Mouse (Mus musculus): ENCODE results near the gene Arpc5.
"Not testable (repeated sequence)": the region's sequence is repeated elsewhere in the genome, so short reads cannot be mapped to it uniquely, and the experiment has no call there.

Gene Arpc5

DNA sequence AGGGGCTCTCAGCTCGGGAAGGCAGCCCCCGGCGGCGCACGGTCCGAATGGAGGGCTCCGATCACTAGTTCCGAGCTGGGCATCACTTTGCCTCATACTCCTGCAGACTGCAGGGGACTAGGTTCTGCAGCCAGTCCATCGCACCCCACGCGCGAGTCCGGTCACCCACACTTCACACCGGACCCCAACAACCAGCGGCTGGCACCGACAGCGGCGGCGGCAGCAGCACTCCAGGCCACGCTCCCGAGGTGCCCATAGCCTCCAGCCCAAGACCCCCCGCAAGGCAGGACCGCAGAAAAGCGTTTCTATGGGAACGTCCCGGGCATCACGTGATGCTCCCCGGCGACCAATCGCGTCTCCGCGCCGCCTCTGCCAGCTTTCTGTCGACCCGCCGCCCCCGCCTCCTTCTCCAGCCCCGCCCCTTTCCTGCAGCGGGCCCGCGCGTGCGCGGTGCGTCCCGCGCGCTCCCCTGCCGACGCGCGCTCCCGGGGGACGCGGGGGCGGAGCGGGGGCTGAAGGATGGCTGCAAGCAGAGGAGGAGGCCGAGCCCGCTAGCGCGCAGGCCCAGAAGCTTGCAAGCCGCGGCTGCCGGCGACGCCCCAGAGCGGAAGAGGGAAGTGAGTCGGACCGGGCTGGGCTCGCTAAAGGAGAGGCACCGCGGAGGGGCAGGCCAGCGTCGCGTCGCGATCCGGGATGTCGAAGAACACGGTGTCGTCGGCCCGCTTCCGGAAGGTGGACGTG lies at the start of gene Arpc5, which contains the start of gene Rgl1:
Gene Arpc5, plus strand, starts transcription at position 511 of the 741 bp plus-strand sequence.
Gene Rgl1, minus strand, starts transcription at position 320 of the 741 bp plus-strand sequence.
- DNase-seq (ENCODE audit: low spot score): peak; percentile 97

DNA sequence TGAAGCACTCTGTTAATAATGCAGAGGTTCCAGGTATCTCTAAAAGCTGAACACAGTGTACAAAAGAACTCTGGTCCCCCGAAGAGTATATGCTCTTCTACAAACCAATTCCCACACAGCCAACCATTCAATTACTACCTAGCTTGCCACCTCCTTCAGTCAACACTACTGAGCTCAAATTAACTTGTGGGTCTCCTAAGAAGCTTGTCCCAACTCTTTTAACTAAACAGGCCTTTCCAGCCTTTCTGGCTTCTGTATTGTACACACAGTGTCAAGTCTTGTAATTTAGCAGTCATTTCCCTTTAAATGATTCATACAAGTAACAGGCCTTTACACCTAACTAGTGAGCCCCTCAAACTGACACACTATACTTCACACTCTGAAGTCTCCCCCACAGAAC lies 49.0 kb upstream of the Arpc5 start:
- DNase-seq (ENCODE audit: low spot score): no peak

- DNase-seq (ENCODE audit: low spot score): no peak
Observed at GRCm38 (mm10) chr1:152718200-152718599, 48.1 kb upstream of the Arpc5 start.

GRCm38 (mm10) chr1:152720969-152721368 lies 45.4 kb upstream of the Arpc5 start:
- DNase-seq (ENCODE audit: low spot score): no peak

DNA sequence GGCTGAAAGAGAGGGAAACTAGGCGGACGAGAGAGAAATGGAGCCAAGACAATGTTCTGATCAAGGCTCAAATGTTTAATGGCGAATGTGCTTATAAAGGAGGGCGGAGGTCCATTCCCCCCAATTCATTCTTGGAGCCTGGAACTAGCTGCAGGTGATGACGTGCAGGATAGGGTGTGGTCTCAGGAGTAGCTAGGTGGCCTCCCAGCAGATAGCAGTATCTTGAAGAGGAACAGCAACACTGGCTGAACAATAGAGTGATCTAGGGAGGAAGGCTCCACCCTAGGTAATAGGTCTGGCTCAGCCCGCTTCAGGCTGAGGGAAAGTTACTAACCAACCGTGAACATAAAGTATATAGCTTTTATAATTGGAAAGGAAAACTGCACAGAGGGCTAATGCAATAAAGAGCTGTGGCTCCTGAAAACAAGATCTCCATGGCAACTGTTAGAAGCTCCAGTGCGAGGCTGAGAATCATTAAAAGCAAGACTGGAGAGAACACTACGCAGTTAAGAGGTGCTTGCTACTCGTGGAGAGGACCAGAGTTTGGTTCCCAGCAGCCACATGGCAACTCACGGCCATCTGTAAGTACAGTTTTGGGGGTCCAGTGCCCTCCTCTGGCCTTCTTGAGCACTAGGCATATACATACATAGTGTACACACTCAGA lies 44.7 kb upstream of the Arpc5 start:
- no peak for DNase-seq (ENCODE audit: low spot score)

- DNase-seq (ENCODE audit: low spot score): no peak
Observed at GRCm38 (mm10) chr1:152724286-152724685, 42.1 kb upstream of the Arpc5 start.

GRCm38 (mm10) chr1:152726095-152726494 lies 40.2 kb upstream of the Arpc5 start:
- no peak for DNase-seq (ENCODE audit: low spot score)

DNA sequence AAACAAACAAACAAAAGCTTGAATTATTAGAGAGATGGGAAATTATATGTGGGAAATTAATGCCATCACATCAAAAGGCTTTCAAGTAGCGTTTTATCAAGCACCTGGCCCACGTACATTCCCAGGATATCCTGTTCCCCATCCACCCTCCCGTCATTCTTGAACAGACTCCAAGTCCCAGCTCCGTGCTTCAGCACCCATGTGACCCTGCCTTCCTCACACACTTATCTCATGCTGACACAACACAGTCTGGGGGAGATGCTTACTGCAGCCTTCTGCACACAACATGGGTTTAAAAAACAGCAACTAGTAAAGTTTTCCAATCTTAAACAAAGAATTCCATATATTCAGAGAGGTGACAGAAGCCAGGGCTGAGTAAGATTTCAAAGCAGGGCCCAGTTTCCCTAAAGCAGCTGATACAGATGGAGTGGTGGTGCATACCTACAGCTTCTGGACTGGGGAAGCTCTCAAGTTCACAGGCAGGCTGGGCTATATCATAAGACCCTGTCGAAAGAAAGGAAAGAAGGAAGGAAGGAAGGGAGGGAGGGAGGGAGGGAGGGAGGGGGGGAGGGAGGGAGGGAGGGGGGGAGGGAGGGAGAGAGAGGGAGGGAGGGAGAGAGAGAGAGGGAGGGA lies 38.6 kb upstream of the Arpc5 start:
- peak; percentile 53 for DNase-seq (ENCODE audit: low spot score)

DNA sequence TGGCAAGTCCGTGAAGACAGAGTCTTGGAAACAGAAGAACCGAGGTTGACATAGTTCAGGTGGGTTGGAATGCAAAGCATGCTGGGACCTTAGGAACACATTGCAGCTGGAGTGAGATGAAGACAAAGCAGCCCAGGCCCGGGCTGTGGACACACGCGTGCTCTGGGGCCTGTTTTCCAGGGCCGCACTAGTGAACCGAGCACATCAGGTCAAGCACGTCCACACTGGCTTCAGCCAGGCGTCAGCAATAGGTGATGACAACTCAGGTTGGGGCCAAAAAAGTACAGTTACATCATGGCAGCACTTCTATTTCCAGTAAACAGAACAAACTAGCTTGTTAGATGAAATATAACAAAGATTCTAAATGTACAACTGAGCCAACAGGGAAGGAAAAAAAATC lies 27.5 kb upstream of the Arpc5 start:
- no peak for DNase-seq (ENCODE audit: low spot score)

DNA sequence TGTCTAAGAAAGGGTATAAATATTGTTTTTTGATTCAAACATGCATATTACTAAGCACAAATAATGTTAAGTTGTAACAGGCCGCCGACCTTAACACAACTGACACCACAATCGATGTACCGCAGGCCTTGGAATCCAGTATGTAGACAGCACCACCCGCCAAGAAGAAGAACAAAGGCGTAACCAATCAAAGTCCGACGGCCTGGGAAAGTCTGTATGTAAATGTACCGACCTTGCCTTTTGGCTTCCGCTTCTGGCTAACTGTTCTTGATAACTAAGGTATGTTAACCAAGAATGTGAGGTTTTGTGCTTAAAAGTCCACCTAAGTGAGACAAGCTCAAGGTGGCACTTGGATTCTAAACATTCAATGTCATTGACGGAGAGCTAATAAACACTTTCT lies 27.0 kb upstream of the Arpc5 start:
- peak; percentile 54 for DNase-seq (ENCODE audit: low spot score)

- peak; percentile 79 for DNase-seq (ENCODE audit: low spot score)
Observed at GRCm38 (mm10) chr1:152743095-152743826, 23.1 kb upstream of the Arpc5 start.

DNA sequence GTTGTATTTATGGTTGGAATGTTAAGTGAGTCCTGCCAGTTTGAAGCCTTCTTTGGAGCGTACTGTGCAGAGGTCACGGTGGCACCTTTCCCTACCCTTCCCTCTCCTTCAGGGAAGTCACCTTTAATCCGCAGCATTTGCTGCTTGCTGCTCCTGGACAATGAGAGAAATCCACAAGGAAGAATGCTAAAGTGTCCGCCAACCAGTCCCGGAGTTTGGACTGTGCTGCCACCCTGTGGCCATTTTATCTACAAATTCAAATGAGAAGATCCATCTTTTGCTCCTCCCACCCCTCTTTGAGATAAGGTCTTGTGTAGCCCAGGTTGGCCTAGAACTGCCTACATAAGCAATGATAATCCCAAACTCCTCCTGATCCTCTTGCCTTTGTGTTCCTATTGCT lies 19.9 kb upstream of the Arpc5 start:
- peak; percentile 79 for DNase-seq (ENCODE audit: low spot score)

DNA sequence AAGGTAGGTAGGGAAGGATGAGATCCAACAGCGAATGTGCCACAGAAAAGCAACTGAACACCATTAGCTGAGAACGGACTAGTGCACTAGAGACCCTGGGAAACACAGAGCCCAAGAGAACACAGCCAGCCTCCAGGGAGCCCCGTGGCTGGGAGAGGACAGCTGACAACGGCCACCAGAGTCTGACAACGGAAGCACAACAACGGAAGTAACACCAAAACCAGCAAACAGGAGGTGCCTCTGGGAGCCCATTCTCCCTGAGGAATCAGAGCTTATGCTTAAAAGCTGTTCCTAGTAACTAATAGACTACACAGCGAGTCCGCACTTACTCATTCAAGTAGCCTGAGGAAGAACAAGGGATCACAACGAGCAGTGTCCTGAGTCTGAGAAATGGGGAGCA lies 17.1 kb upstream of the Arpc5 start:
- DNase-seq (ENCODE audit: low spot score): no peak

GRCm38 (mm10) chr1:152750312-152750965 lies 15.9 kb upstream of the Arpc5 start, which contains the start of gene Apobec4:
Apobec4 (plus strand) TSS chr1:152750551.
- DNase-seq (ENCODE audit: low spot score): no peak

DNA sequence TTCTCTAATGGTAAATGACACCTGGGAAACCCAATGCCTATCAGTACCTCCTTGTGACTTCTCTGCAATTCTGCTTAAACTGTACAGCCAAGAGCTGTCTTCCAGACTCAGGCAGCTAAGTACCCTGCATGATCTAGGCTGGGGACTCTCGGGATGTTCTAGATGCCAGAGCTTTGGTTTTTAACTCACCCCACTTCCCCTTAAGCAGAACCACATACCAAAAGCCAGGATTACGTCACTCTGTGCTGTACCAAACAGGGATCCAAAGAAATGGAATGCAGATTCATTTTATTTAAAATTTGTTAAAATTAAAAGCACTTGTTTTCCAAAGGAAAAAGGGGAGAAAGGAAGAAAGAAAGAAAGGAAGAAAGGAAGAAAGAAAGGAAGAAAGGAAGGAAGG lies 4.6 kb upstream of the Arpc5 start:
- DNase-seq (ENCODE audit: low spot score): no peak

DNA sequence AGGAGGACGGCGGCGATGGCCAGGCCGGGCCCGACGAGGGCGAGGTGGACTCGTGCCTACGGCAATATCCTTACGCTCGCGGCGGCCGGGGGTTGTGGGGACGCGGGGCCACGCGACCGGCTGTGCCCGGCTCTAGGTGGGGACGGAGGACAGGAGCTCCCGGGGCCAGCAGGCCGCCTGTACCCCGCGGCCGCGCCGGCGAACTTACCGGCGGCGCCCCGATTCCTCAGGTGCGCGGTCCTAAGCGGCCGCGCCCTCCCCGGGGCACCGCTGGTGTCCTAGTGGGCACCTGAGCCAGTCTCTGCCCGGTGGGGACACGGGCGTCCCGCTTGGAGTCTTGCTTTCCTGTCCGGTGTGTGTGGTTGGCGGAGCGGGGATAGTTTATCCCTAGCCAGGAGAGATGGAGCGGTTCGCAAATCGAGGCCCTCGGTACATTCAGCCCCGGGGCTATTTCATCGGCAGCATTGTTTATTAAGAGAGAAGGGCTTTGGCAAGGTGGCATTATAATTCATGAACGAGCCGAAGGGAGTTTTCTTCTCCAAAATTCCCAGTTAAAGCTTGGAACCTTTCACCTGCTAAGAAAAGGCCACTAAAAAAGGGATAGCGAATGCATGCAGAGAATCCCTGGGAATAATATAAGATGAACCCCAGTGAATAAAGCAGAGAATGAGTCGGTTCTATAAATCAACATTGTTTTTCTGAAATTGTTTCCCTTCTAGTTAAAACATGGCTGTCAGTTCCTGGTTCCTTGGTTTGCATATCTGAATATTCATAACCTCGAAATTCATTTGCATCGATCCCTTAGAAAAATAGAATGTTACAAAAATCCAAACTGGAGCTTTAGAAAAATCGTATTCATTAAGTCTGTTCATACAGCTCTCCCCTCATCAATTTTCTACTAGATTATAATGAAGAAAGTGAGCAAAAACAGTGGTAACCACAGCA lies 734 bp downstream of the Arpc5 start:
- no peak for DNase-seq (ENCODE audit: low spot score)

GRCm38 (mm10) chr1:152767749-152768488 lies 1.6 kb downstream of the Arpc5 start:
- peak; percentile 71 for DNase-seq (ENCODE audit: low spot score)

DNA sequence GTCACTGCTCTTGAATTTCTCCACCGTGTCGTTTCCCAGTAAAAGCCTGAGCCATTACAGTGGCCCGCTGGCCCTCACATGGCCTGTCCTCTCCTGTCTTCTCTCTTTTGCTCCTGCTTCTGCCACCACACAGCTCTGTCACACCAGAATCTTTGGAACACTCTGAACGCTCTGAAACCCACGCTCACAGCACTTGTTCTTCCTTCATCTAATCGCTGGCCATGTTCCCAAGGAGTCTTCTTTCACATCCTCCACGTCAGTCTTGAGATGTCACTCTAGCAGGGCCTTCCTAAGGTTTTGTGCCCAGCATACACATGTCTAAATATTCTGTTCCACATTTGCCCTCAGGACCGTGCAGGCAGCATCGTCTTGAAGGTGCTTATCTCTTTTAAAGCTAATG lies 4.7 kb downstream of the Arpc5 start:
- no peak for DNase-seq (ENCODE audit: low spot score)

DNA sequence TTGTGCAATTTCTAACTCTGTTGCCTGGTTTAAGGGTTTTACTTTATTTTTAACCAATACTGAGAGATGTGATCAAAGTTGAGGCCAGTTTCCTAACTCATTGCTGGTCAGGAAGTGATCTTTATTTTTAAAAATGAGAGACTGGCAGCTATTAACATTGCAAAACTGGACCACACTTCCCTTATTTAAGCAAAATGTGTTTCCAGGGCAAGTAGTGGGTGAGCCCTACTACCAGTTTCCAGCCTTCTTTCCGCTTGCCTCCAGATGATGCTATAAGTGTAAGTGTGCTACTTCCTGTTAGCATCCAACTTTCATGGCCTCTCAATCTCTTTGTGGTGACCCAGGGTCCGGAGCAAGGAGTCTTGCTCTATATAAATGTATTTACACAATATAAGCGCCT lies 8.3 kb downstream of the Arpc5 start:
- not testable (repeated sequence) for DNase-seq (ENCODE audit: low spot score)
